In the genomic region with DNA sequence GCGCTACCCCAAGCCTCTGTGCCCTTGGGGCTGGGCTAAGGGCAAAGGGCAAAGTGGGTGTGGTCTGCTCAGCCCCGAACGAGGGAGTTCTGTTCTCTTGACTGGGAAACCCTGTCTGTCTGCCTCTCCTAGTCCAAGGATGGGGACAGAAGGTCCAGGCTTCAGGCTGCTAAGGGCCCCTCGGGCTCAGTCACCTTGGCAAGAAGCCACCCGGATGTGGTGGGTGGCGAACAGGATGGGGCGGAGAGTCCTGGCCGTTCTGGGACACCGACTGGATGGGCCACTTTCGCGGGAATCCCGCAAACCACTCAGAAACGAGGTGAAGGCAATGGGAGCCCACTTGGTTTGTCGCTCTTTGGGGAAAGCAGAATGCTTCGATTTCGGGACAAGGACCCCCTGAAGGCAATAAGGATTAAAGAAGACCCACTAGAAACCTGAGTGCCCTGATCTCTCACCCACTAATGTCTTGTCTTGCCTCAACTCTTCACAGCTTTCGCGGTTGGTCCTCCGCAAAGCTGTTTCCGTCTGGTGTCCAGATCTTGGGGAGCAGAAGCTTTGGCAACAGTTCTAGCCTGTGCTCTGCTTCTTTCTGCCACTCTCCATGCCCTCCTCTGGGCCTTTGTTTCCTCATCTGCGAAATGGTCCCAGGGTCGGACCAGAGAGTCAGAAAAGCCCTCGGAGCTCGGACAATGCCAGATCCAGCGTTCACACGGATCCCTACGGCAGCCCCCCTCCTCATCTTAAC, we compare ENCODE assay signal across 8 mouse cellular contexts. TPM values are rescaled to one million over a fixed set of nuclear protein-coding genes. Genes with fewer than 3 reads are reported as not detected.
DNase-seq lines count a peak whose midpoint lies in the region; ATAC-seq and TF ChIP-seq lines count a peak whose summit lies in the region.

No protein-coding gene starts in this region.

- peak overlapping the region; percentile 89 for H3K4me3 ChIP-seq in layer of hippocampus, adult 2 months
- H3K4me3 ChIP-seq in forebrain, embryonic 13.5 days, result peak overlapping the region; percentile 94
- peak overlapping the region; percentile 72 for H3K4me3 ChIP-seq in testis, adult 2 months (ENCODE audit: control insufficient read depth, low read depth, low read length)

- H3K27ac ChIP-seq in layer of hippocampus, adult 2 months, result peak overlapping the region; percentile 95
- peak overlapping the region; percentile 99 for H3K27ac ChIP-seq in forebrain, embryonic 13.5 days
- H3K27ac ChIP-seq in testis, adult 2 months (ENCODE audit: control insufficient read depth, insufficient read depth, low read depth, low read length), result no peak overlapping the region

- no peak for TF ChIP-seq CTCF in layer of hippocampus, adult 2 months (conservative IDR thresholded peaks at IDR 0.05)
- TF ChIP-seq CTCF in testis, adult 2 months (IDR thresholded peaks at IDR 0.05; ENCODE audit: control insufficient read depth, insufficient read depth, insufficient replicate concordance, low read depth, low read length), result no peak

- no peaks in the 10 kb centered on the region for H3K9me3 ChIP-seq in forebrain, embryonic 13.5 days (replicated peaks)

- H3K36me3 ChIP-seq in forebrain, embryonic 13.5 days (ENCODE audit: poor library complexity, severe bottlenecking), result no peaks in the 10 kb centered on the region
- no peaks in the 10 kb centered on the region for H3K36me3 ChIP-seq in testis, adult 2 months (ENCODE audit: control insufficient read depth, insufficient read depth, low read length)

- WGBS in forebrain, embryonic 13.5 days, result under 1% methylated on average over 27 of the region's 27 CpGs

- peaks cover 50% of the 10 kb centered on the region for H3K4me1 ChIP-seq in forebrain, embryonic 13.5 days
- H3K4me1 ChIP-seq in testis, adult 2 months (ENCODE audit: control insufficient read depth, insufficient read depth, low read length), result peaks cover 20% of the 10 kb centered on the region

- peak in 1 of 2 experiments; percentile 40 for DNase-seq in layer of hippocampus, adult 2 months (ENCODE audit: low spot score in 2 of 2)
- no peak for DNase-seq in layer of hippocampus, postnatal 36 days
- DNase-seq in brain, adult 2 months (ENCODE audit: low read depth, low spot score), result peak; percentile 28
- DNase-seq in heart, postnatal 25 days (ENCODE audit: low spot score), result peak; percentile 74
- peak; percentile 86 to 91 for DNase-seq in kidney, postnatal 4 days

- TF ChIP-seq POLR2A in testis, adult 2 months (IDR thresholded peaks at IDR 0.05; ENCODE audit: control insufficient read depth, low read depth, low read length), result no peak

- intact Hi-C loops in heart, postnatal 25 days (cut with DNase I), result loop anchor here (2.0 to 5.0 kb wide), 3 partner anchors 60 to 179 kb away; no protein-coding TSS in a partner anchor

- no peak for ATAC-seq in forebrain, embryonic 13.5 days
- ATAC-seq in megakaryocyte-erythroid progenitor cell, adult 5-6 weeks (replicated peaks; ENCODE audit: low FRiP score, low TSS enrichment, poor library complexity, severe bottlenecking), result peak; percentile 31; the same call in 1 of the 2 replicates

- peak overlapping the region; percentile 91 for H3K4me2 ChIP-seq in forebrain, embryonic 13.5 days

- H3K9ac ChIP-seq in forebrain, embryonic 13.5 days, result peak overlapping the region; percentile 96

- H3K27me3 ChIP-seq in forebrain, embryonic 13.5 days, result 0 out of 2 replicates have a peak, but pooled peaks cover 4% of the 10 kb centered on the region
- peaks cover 2% of the 10 kb centered on the region for H3K27me3 ChIP-seq in testis, adult 2 months (ENCODE audit: control insufficient read depth, insufficient read depth, low read length)

RNA-seq across cellular contexts. Expression of gene Nectin1, which starts 0.7 kb away (rescaled TPM):
- 10 to 100 TPM; 67.2 to 72.6 TPM for total RNA-seq in layer of hippocampus, adult 2 months (2021)
- 10 to 100 TPM; 73.5 to 75.3 TPM for total RNA-seq in layer of hippocampus, postnatal 36 days (2021)
- polyA plus RNA-seq in forebrain, embryonic 13.5 days (2015; fragmentation: Nextera tagmentation; extraction: Ambion mirVana), result 8.8 and 10.0 TPM in 2 replicates
- total RNA-seq in heart, postnatal 25 days (2021), result 1 to 10 TPM; 3.0 to 3.6 TPM
- total RNA-seq in megakaryocyte-erythroid progenitor cell, adult 5-6 weeks (2014; fragmentation: Nextera tagmentation), result 2.5 and 3.0 TPM in 2 replicates
- 0.94 and 1.8 TPM in 2 replicates for total RNA-seq in megakaryocyte-erythroid progenitor cell, adult 5-6 weeks (2017)
- 2.2 and 2.8 TPM in 2 replicates for polyA plus RNA-seq in testis, adult 2 months (2012; rRNA removed)

Comparison
In these comparisons a context has a peak if more than half of its experiments do, and no peak if none do; other contexts are left out.
1. DNase-seq: peak in brain, adult 2 months (single experiment), heart, postnatal 25 days (single experiment) and kidney, postnatal 4 days (2 of 2); none in layer of hippocampus, postnatal 36 days (0 of 2).
2. RNA of gene Nectin1, which starts 0.7 kb away (total RNA-seq): 73.5 to 75.3 TPM in layer of hippocampus, postnatal 36 days and 67.2 to 72.6 TPM in layer of hippocampus, adult 2 months; 3.0 to 3.6 TPM in heart, postnatal 25 days and 0.94 to 3.0 TPM in megakaryocyte-erythroid progenitor cell, adult 5-6 weeks; every median in the first group is over 10 times any median in the second.
3. Peak in every context shown above with its lines, with median percentiles within 50 percentile points of each other: H3K4me3 ChIP-seq.